Mouse (Mus musculus): ENCODE data around the gene Ttc7.

DNA sequence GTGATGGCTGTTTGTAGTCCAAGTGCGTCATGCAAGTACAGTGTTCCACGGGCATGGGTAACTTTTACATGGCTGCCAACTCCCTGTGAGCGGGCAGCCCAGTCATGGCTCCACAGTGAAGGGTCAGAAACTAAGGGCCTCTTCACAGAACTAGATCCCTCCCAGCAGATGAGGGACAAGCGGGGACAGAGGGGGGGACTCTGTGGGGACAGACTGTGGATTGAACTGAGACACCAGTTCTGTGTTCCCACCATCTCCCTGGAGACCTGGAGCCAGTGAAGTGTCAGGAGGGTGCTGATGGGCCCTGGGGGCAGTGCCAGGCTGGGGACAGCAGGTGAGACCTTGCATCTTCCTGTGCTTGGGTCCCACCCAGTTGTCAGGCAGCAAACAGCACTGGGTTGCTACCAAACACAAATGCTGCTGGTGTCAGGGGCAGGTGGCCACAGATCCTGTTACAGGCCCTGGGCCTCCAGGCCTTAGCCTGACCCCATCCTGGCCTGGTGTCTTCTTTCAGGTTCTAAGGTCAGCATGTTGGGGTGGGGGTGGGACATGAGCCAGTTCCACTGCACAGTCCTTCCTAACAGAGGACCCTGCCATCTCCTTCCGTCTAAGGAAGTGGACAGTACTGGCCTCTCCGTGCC, 94.3 kb downstream of the Ttc7 start:
- TF ChIP-seq CTCF (IDR thresholded peaks at IDR 0.05; ENCODE audit: extremely low read depth, insufficient read depth, insufficient read length, insufficient replicate concordance) = no peak
- no peak for TF ChIP-seq POLR2A (IDR thresholded peaks at IDR 0.05; ENCODE audit: low read depth, low read length)
